Mouse (Mus musculus): ENCODE data around the gene Usp53. TPM values are rescaled to one million over a fixed set of nuclear protein-coding genes. Genes with fewer than 3 reads are reported as not detected.
A peak's percentile ranks its signal among the peaks of the same experiment; 100 is the strongest.

Usp53 gene
- polyA plus RNA-seq, 1 experiment: 5.7 TPM

DNA sequence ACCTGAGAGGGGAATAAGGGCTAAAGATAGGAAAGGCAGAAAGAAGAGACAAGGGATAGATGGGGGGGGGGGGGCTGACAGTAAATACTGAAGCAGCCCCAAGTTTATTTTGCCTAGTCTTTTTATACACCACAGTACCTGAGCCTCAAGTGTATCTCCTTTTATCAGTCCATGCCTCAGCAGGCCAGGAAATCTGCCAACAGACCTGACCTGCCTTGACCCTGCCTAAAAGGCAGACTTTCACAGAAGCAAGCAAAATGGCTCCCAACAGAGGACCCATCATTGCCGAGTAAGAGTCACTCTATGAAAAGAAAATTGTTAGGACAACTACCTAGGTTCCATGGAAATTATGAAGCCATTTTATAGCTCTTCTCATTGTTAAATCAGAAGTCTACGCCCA lies 76.5 kb downstream of the Usp53 start:
- Histone ChIP-seq H3K36me3 (ENCODE audit: control insufficient read depth, insufficient read depth, low read length) (no peaks in the 10 kb centered on the region), H3K4me3 (ENCODE audit: control insufficient read depth, low read depth, low read length) (no peak overlapping the region), H3K27ac (ENCODE audit: control insufficient read depth, insufficient read depth, low read depth, low read length) (no peak overlapping the region), H3K27me3 (ENCODE audit: control insufficient read depth, insufficient read depth, low read length) (no peaks in the 10 kb centered on the region), H3K4me1 (ENCODE audit: control insufficient read depth, insufficient read depth, low read length) (no peaks in the 10 kb centered on the region)
- TF ChIP-seq POLR2A (IDR thresholded peaks at IDR 0.05; ENCODE audit: control insufficient read depth, low read depth, low read length): no peak
- no peak for TF ChIP-seq CTCF (IDR thresholded peaks at IDR 0.05; ENCODE audit: control insufficient read depth, insufficient read depth, insufficient replicate concordance, low read depth, low read length)

DNA sequence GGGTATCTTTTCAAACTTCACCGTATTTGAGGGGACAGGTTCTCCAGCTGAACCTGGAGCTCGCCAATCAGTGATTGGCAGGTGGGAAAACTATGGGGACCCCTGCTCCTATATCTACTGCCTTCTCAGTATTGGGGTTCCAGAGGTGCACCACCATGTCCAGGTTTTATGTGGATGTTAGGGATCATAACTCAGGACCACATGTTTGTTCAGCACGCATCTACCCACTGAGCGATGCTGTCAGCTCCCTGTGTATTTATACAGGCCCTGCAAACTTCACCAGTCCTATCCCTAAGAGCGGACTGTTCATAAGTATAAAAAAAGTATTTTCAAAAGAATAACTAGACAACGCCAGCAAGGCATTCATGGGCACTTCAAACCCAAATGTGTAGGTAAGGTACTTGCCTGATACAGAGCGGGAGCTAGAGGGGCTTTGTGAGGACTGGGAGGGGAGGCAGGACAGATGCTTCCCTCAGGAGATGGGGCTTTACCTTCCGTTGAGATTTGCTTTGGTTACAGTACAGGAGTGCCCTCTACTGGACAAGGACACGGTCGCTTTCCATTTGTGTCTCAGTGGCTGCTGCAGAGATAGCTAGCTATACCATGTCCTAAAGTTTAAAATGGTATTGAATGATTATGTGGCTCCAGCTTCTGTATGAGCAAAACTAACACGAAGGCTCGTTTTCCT lies 80.4 kb downstream of the Usp53 start:
- H3K27ac ChIP-seq (ENCODE audit: control insufficient read depth, insufficient read depth, low read depth, low read length): no peak overlapping the region
- H3K4me3 ChIP-seq (ENCODE audit: control insufficient read depth, low read depth, low read length): no peak overlapping the region
- H3K4me1 ChIP-seq (ENCODE audit: control insufficient read depth, insufficient read depth, low read length): no peaks in the 10 kb centered on the region
- no peaks in the 10 kb centered on the region for H3K36me3 ChIP-seq (ENCODE audit: control insufficient read depth, insufficient read depth, low read length)
- no peaks in the 10 kb centered on the region for H3K27me3 ChIP-seq (ENCODE audit: control insufficient read depth, insufficient read depth, low read length)
- TF ChIP-seq CTCF (IDR thresholded peaks at IDR 0.05; ENCODE audit: control insufficient read depth, insufficient read depth, insufficient replicate concordance, low read depth, low read length) (peak; percentile 25; the same call in 1 of the 2 replicates), POLR2A (IDR thresholded peaks at IDR 0.05; ENCODE audit: control insufficient read depth, low read depth, low read length) (no peak)

- H3K36me3 ChIP-seq (ENCODE audit: control insufficient read depth, insufficient read depth, low read length): no peaks in the 10 kb centered on the region
- TF ChIP-seq CTCF (IDR thresholded peaks at IDR 0.05; ENCODE audit: control insufficient read depth, insufficient read depth, insufficient replicate concordance, low read depth, low read length) (no peak), POLR2A (IDR thresholded peaks at IDR 0.05; ENCODE audit: control insufficient read depth, low read depth, low read length) (no peak)
Measured at GRCm38 (mm10) chr3:122898254-122898653, 86.1 kb downstream of the Usp53 start.

DNA sequence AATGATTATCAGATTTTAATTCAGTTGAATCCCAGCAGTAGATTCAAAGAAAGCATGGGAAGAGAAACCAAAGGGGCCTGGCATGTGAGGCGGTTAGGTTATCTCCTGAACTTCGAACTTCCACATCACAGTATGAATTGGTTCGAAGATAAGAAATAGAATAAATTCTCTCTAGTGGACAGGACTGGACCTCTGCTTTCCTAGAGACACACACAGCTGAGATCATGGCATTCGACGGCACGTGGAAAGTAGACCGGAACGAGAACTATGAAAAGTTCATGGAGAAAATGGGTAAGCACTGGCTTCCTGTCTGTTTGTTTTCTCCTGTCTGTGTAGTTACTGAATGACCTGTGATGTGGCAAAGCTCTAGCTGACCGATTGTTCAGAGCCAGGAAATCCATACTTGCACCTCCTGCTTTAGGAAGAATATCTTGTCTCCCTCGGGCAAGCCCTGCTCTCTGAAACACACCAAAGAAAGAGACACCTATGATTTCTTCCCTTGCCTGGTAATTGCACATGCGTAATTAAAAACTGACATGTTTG lies 89.0 kb downstream of the Usp53 start:
- TF ChIP-seq CTCF (IDR thresholded peaks at IDR 0.05; ENCODE audit: control insufficient read depth, insufficient read depth, insufficient replicate concordance, low read depth, low read length): no peak
- TF ChIP-seq POLR2A (IDR thresholded peaks at IDR 0.05; ENCODE audit: control insufficient read depth, low read depth, low read length): no peak
- H3K4me3 ChIP-seq (ENCODE audit: control insufficient read depth, low read depth, low read length): no peak overlapping the region
- H3K27me3 ChIP-seq (ENCODE audit: control insufficient read depth, insufficient read depth, low read length): no peaks in the 10 kb centered on the region
- no peak overlapping the region for H3K27ac ChIP-seq (ENCODE audit: control insufficient read depth, insufficient read depth, low read depth, low read length)
- H3K36me3 ChIP-seq (ENCODE audit: control insufficient read depth, insufficient read depth, low read length): no peaks in the 10 kb centered on the region
- H3K4me1 ChIP-seq (ENCODE audit: control insufficient read depth, insufficient read depth, low read length): no peaks in the 10 kb centered on the region

More at GRCm38 (mm10) chr3:122898254-122898653, 86.1 kb downstream of the Usp53 start:
- H3K4me1 ChIP-seq (ENCODE audit: control insufficient read depth, insufficient read depth, low read length): no peaks in the 10 kb centered on the region
- no peak overlapping the region for H3K4me3 ChIP-seq (ENCODE audit: control insufficient read depth, low read depth, low read length)
- no peak overlapping the region for H3K27ac ChIP-seq (ENCODE audit: control insufficient read depth, insufficient read depth, low read depth, low read length)
- no peaks in the 10 kb centered on the region for H3K27me3 ChIP-seq (ENCODE audit: control insufficient read depth, insufficient read depth, low read length)

- TF ChIP-seq CTCF (IDR thresholded peaks at IDR 0.05; ENCODE audit: control insufficient read depth, insufficient read depth, insufficient replicate concordance, low read depth, low read length): no peak
- no peak for TF ChIP-seq POLR2A (IDR thresholded peaks at IDR 0.05; ENCODE audit: control insufficient read depth, low read depth, low read length)
- Histone ChIP-seq H3K4me3 (ENCODE audit: control insufficient read depth, low read depth, low read length) (no peak within 1 kb of the TSS), H3K4me1 (ENCODE audit: control insufficient read depth, insufficient read depth, low read length) (no peaks in the 10 kb centered on the region), H3K27ac (ENCODE audit: control insufficient read depth, insufficient read depth, low read depth, low read length) (no peak within 1 kb of the TSS), H3K36me3 (ENCODE audit: control insufficient read depth, insufficient read depth, low read length) (no peaks in the 10 kb centered on the region), H3K27me3 (ENCODE audit: control insufficient read depth, insufficient read depth, low read length) (no peaks in the 10 kb centered on the region)
Measured at GRCm38 (mm10) chr3:122894772-122895171, 89.5 kb downstream of the Usp53 start, which contains the start of gene Fabp2. Gene Fabp2, plus strand, starts transcription at chr3:122895072.

- Histone ChIP-seq H3K27ac (ENCODE audit: control insufficient read depth, insufficient read depth, low read depth, low read length) (no peak overlapping the region), H3K4me1 (ENCODE audit: control insufficient read depth, insufficient read depth, low read length) (no peaks in the 10 kb centered on the region), H3K4me3 (ENCODE audit: control insufficient read depth, low read depth, low read length) (no peak overlapping the region), H3K27me3 (ENCODE audit: control insufficient read depth, insufficient read depth, low read length) (no peaks in the 10 kb centered on the region), H3K36me3 (ENCODE audit: control insufficient read depth, insufficient read depth, low read length) (no peaks in the 10 kb centered on the region)
- TF ChIP-seq POLR2A (IDR thresholded peaks at IDR 0.05; ENCODE audit: control insufficient read depth, low read depth, low read length): no peak
- TF ChIP-seq CTCF (IDR thresholded peaks at IDR 0.05; ENCODE audit: control insufficient read depth, insufficient read depth, insufficient replicate concordance, low read depth, low read length): no peak
Measured at GRCm38 (mm10) chr3:122888371-122888819, 95.9 kb downstream of the Usp53 start.

GRCm38 (mm10) chr3:122887505-122888301 lies 96.6 kb downstream of the Usp53 start:
- Histone ChIP-seq H3K27me3 (ENCODE audit: control insufficient read depth, insufficient read depth, low read length) (no peaks in the 10 kb centered on the region), H3K27ac (ENCODE audit: control insufficient read depth, insufficient read depth, low read depth, low read length) (no peak overlapping the region), H3K36me3 (ENCODE audit: control insufficient read depth, insufficient read depth, low read length) (no peaks in the 10 kb centered on the region), H3K4me3 (ENCODE audit: control insufficient read depth, low read depth, low read length) (no peak overlapping the region), H3K4me1 (ENCODE audit: control insufficient read depth, insufficient read depth, low read length) (no peaks in the 10 kb centered on the region)
- TF ChIP-seq POLR2A (IDR thresholded peaks at IDR 0.05; ENCODE audit: control insufficient read depth, low read depth, low read length) (no peak), CTCF (IDR thresholded peaks at IDR 0.05; ENCODE audit: control insufficient read depth, insufficient read depth, insufficient replicate concordance, low read depth, low read length) (no peak)

Other genes starting within 250 kb of the Usp53 start
- gene Fabp2, start 89.4 kb downstream of the Usp53 start, polyA plus RNA-seq (2012; rRNA removed): not detected in 2 replicates
- gene Gm10959, start 65.2 kb downstream of the Usp53 start, polyA plus RNA-seq (2012; rRNA removed): not detected in 2 replicates
- 19.8 and 22.1 TPM in 2 replicates for gene 1810037I17Rik, start 60.3 kb downstream of the Usp53 start, polyA plus RNA-seq (2012; rRNA removed)
- 0.75 TPM in 2 replicates for gene Myoz2, start 50.5 kb upstream of the Usp53 start, polyA plus RNA-seq (2012; rRNA removed)